Mouse (Mus musculus) olfactory bulb, adult 2 months (tissue): ENCODE measurements around the gene Large1.

Experiments used
- CTCF ChIP-seq: fragments of 200-500 bp; IDR thresholded peaks from 2 replicates; pipeline ENCODE4 v1.5.1; 2012; ENCODE audit warnings: low read depth, mild to moderate bottlenecking, low read length, moderate library complexity; ENCODE audit not compliant: insufficient read depth
- POLR2A ChIP-seq: fragments of 200-500 bp; IDR thresholded peaks from 2 replicates; pipeline ENCODE4 v1.6.1; 2012; ENCODE audit warnings: mild to moderate bottlenecking, low read depth, low read length, moderate library complexity; ENCODE audit not compliant: insufficient read depth

- TF ChIP-seq CTCF, result no peak
- no peak for TF ChIP-seq POLR2A
Measured at GRCm38 (mm10) chr8:73226841-73227240, 126.5 kb downstream of the Large1 start.
